Mouse (Mus musculus) WW6 (cell line): ENCODE measurements around the gene Rsl1d1.

Experiments
- DNase-seq: peaks from one replicate; pipeline ENCODE4 v3.0.0-alpha.2; 2013; ENCODE audit warnings: low read depth, low spot score

Rsl1d1 gene

GRCm38 (mm10) chr16:11202571-11203554, at the start of gene Rsl1d1:
Gene Rsl1d1, minus strand, starts transcription at chr16:11203331.
- DNase-seq: peak; percentile 84

- no peak for DNase-seq
These were observed 44.7 kb upstream of the Rsl1d1 start for GRCm38 (mm10) chr16:11247791-11248190.

GRCm38 (mm10) chr16:11245767-11246166, 42.6 kb upstream of the Rsl1d1 start:
- no peak for DNase-seq

GRCm38 (mm10) chr16:11242401-11242800, 39.3 kb upstream of the Rsl1d1 start:
- DNase-seq: no peak

- no peak for DNase-seq
These were observed 14.7 kb upstream of the Rsl1d1 start for GRCm38 (mm10) chr16:11217801-11218200.

- no peak for DNase-seq
These were observed 664 bp upstream of the Rsl1d1 start for GRCm38 (mm10) chr16:11203600-11204390.

GRCm38 (mm10) chr16:11201740-11202394, 1.3 kb downstream of the Rsl1d1 start:
- DNase-seq: no peak

- no peak for DNase-seq
These were observed 2.9 kb downstream of the Rsl1d1 start for GRCm38 (mm10) chr16:11200247-11200646.

GRCm38 (mm10) chr16:11198467-11198866, 4.7 kb downstream of the Rsl1d1 start:
- no peak for DNase-seq

GRCm38 (mm10) chr16:11197052-11197451, 6.1 kb downstream of the Rsl1d1 start:
- DNase-seq: no peak

GRCm38 (mm10) chr16:11193231-11193630, 9.9 kb downstream of the Rsl1d1 start:
- DNase-seq: no peak

GRCm38 (mm10) chr16:11190150-11190549, 13.0 kb downstream of the Rsl1d1 start:
- DNase-seq: no peak

- DNase-seq: no peak
These were observed 25.7 kb downstream of the Rsl1d1 start for GRCm38 (mm10) chr16:11177404-11177803.

GRCm38 (mm10) chr16:11176884-11177244, 26.3 kb downstream of the Rsl1d1 start:
- DNase-seq: no peak

GRCm38 (mm10) chr16:11176208-11176883, 26.8 kb downstream of the Rsl1d1 start, which contains the start of gene Zc3h7a:
Gene Zc3h7a, minus strand, starts transcription at chr16:11176393.
- peak; percentile 67 for DNase-seq

- DNase-seq: peak; percentile 38
These were observed 27.5 kb downstream of the Rsl1d1 start for GRCm38 (mm10) chr16:11175489-11176207.

GRCm38 (mm10) chr16:11175100-11175488, 28.0 kb downstream of the Rsl1d1 start:
- no peak for DNase-seq

GRCm38 (mm10) chr16:11174671-11175081, 28.5 kb downstream of the Rsl1d1 start:
- no peak for DNase-seq

GRCm38 (mm10) chr16:11171679-11172078, 31.5 kb downstream of the Rsl1d1 start:
- no peak for DNase-seq

GRCm38 (mm10) chr16:11166431-11166830, 36.7 kb downstream of the Rsl1d1 start:
- DNase-seq: no peak
